In genomic region chr1:85898761-85899387, GRCm38 (mm10) we compare ENCODE assay signal across 10 mouse cellular contexts. TPM values are rescaled to one million over a fixed set of nuclear protein-coding genes. Genes with fewer than 3 reads are reported as not detected.
DNase-seq lines count a peak whose midpoint lies in the region; ATAC-seq and TF ChIP-seq lines count a peak whose summit lies in the region.
"Had no signal": no experiment of that assay in that cellular context is flagged by ENCODE, and none has a peak within 500 bp of the region (broad histone marks: within the 10 kb centered on the region; RNA-seq: fewer than 3 reads in every experiment).

No protein-coding gene starts in this region.

- no peaks in the 10 kb centered on the region for H3K9me3 ChIP-seq in heart, postnatal 0 days (replicated peaks; ENCODE audit: control insufficient read depth, low read length)
- no peaks in the 10 kb centered on the region for H3K9me3 ChIP-seq in forebrain, embryonic 16.5 days (ENCODE audit: control insufficient read depth, low read length)
- H3K9me3 ChIP-seq in midbrain, embryonic 12.5 days = no peaks in the 10 kb centered on the region

- no peak overlapping the region for H3K4me2 ChIP-seq in heart, postnatal 0 days (ENCODE audit: low read depth, low read length)
- peak overlapping the region; percentile 78 for H3K4me2 ChIP-seq in forebrain, embryonic 16.5 days (ENCODE audit: low read length)
- H3K4me2 ChIP-seq in midbrain, embryonic 12.5 days (replicated peaks) = peak overlapping the region; percentile 85

- no peak for TF ChIP-seq POLR2A in heart, adult 2 months (IDR thresholded peaks at IDR 0.05; ENCODE audit: insufficient read depth, low read depth, low read length)

- intact Hi-C loops in heart, adult 2 months (cut with DNase I) = no loop called here

- peaks cover 72% of the 10 kb centered on the region for H3K4me1 ChIP-seq in heart, postnatal 0 days (ENCODE audit: control insufficient read depth, insufficient read depth)
- peaks cover 36% of the 10 kb centered on the region for H3K4me1 ChIP-seq in heart, adult 2 months (ENCODE audit: control insufficient read depth, insufficient read depth, low read length)
- peaks cover 77% of the 10 kb centered on the region for H3K4me1 ChIP-seq in forebrain, embryonic 16.5 days (replicated peaks; ENCODE audit: control insufficient read depth, insufficient read depth, low read length)
- peaks cover 78% of the 10 kb centered on the region for H3K4me1 ChIP-seq in midbrain, embryonic 12.5 days

- peaks cover 11% of the 10 kb centered on the region; the same call in 1 of the 2 replicates for H3K36me3 ChIP-seq in heart, postnatal 0 days (replicated peaks; ENCODE audit: control insufficient read depth, insufficient read depth, low read length)
- H3K36me3 ChIP-seq in heart, adult 2 months (ENCODE audit: control insufficient read depth, insufficient read depth, low read length) = peaks cover 3% of the 10 kb centered on the region
- peaks cover 4% of the 10 kb centered on the region; the same call in 1 of the 2 replicates for H3K36me3 ChIP-seq in forebrain, embryonic 16.5 days (ENCODE audit: control insufficient read depth, insufficient read depth)
- peaks cover 9% of the 10 kb centered on the region for H3K36me3 ChIP-seq in midbrain, embryonic 12.5 days

- 64% methylated on average over 12 of the region's 12 CpGs for WGBS in heart, postnatal 0 days
- 64% methylated on average over 12 of the region's 12 CpGs for WGBS in heart, adult 2 months
- WGBS in forebrain, embryonic 16.5 days = 13% methylated on average over 12 of the region's 12 CpGs
- whole genome bisulfite sequencing in midbrain, embryonic 12.5 days = 18% methylated on average over 12 of the region's 12 CpGs

- DNase-seq in heart, postnatal 0 days (ENCODE audit: low spot score) = no peak
- DNase-seq in heart, adult 2 months = no peak
- DNase-seq in cerebellum, adult 8-10 months = peak; percentile 66
- no peak for DNase-seq in layer of hippocampus, postnatal 36 days
- DNase-seq in thymus, adult 18-20 months = no peak
- no peak for DNase-seq in spleen, postnatal 36 days (ENCODE audit: low spot score in 2 of 2)
- DNase-seq: adrenal gland, postnatal 36 days had no signal

- no peak overlapping the region for H3K9ac ChIP-seq in heart, postnatal 0 days (replicated peaks; ENCODE audit: low read depth, low read length)
- no peak overlapping the region for H3K9ac ChIP-seq in heart, adult 2 months (ENCODE audit: low read depth, low read length)
- peak overlapping the region; percentile 8 for H3K9ac ChIP-seq in forebrain, embryonic 16.5 days (replicated peaks; ENCODE audit: low read depth, low read length)
- peak overlapping the region; percentile 38 for H3K9ac ChIP-seq in midbrain, embryonic 12.5 days (replicated peaks)

- no peaks in the 10 kb centered on the region for H3K27me3 ChIP-seq in heart, postnatal 0 days (ENCODE audit: control insufficient read depth, insufficient read depth, low read length)
- H3K27me3 ChIP-seq in heart, adult 2 months (ENCODE audit: control insufficient read depth, insufficient read depth, low read length) = no peaks in the 10 kb centered on the region
- no peaks in the 10 kb centered on the region for H3K27me3 ChIP-seq in forebrain, embryonic 16.5 days (replicated peaks; ENCODE audit: control insufficient read depth, insufficient read depth, low read length)
- no peaks in the 10 kb centered on the region for H3K27me3 ChIP-seq in midbrain, embryonic 12.5 days

- peak overlapping the region; percentile 44; the same call in 1 of the 2 replicates for H3K27ac ChIP-seq in heart, postnatal 0 days (ENCODE audit: low read depth)
- H3K27ac ChIP-seq in heart, adult 2 months = no peak overlapping the region; the same call in 1 of the 2 replicates
- H3K27ac ChIP-seq in forebrain, embryonic 16.5 days (ENCODE audit: low read length) = peak overlapping the region; percentile 77
- peak overlapping the region; percentile 73 for H3K27ac ChIP-seq in midbrain, embryonic 12.5 days (replicated peaks)
- H3K27ac ChIP-seq: macrophage had no signal

- no peak for TF ChIP-seq EP300 in heart, postnatal 0 days (IDR thresholded peaks at IDR 0.05; ENCODE audit: low read depth)
- no peak for TF ChIP-seq EP300 in heart, adult 2 months (IDR thresholded peaks at IDR 0.05; ENCODE audit: insufficient read depth, low read depth, low read length)

- H3K4me3 ChIP-seq in heart, postnatal 0 days (ENCODE audit: low read depth, low read length) = no peak overlapping the region
- no peak overlapping the region for H3K4me3 ChIP-seq in heart, adult 2 months
- H3K4me3 ChIP-seq in forebrain, embryonic 16.5 days (replicated peaks; ENCODE audit: low read length) = no peak overlapping the region
- peak overlapping the region; percentile 9; the same call in 1 of the 2 replicates for H3K4me3 ChIP-seq in midbrain, embryonic 12.5 days

- no peaks in the 10 kb centered on the region for H3K79me2 ChIP-seq in heart, adult 2 months (replicated peaks; ENCODE audit: control insufficient read depth, insufficient read depth, low read length)

- no peak for TF ChIP-seq CTCF in heart, postnatal 0 days (IDR thresholded peaks at IDR 0.05; ENCODE audit: low read depth)
- TF ChIP-seq CTCF in heart, adult 2 months (IDR thresholded peaks at IDR 0.05) = no peak

- no peak for ATAC-seq in heart, postnatal 0 days (ENCODE audit: insufficient read depth, low read depth)
- no peak for ATAC-seq in forebrain, embryonic 16.5 days
- no peak for ATAC-seq in midbrain, embryonic 12.5 days (ENCODE audit: low FRiP score, low read depth)

RNA-seq across cellular contexts. Expression of gene Itm2c, which starts 4.8 kb away (rescaled TPM):
- 180 and 255 TPM in 2 replicates for total RNA-seq in heart, postnatal 0 days (2014; rRNA removed; ENCODE audit: low replicate concordance)
- 144 and 146 TPM in 2 replicates for polyA plus RNA-seq in heart, postnatal 0 days (2015; fragmentation: Nextera tagmentation; extraction: Ambion mirVana)
- 10 to 100 TPM; 60.3 to 62.0 TPM for total RNA-seq in heart, adult 2 months (2021)
- 101 and 137 TPM in 2 replicates for polyA plus RNA-seq in heart, adult 2 months (2012; rRNA removed)
- 146 and 166 TPM in 2 replicates for polyA plus RNA-seq in forebrain, embryonic 16.5 days (2015; fragmentation: Nextera tagmentation; extraction: Ambion mirVana)
- 146 and 163 TPM in 2 replicates for polyA plus RNA-seq in midbrain, embryonic 12.5 days (2016; fragmentation: Nextera tagmentation; extraction: Ambion mirVana)
- total RNA-seq in layer of hippocampus, postnatal 36 days (2021) = 100 to 1,000 TPM; 719 to 827 TPM

RNA-seq across cellular contexts. Expression of gene 4933407L21Rik, which starts 29.4 kb away (rescaled TPM):
- not detected in 2 replicates for total RNA-seq in heart, postnatal 0 days (2014; rRNA removed; ENCODE audit: low replicate concordance)
- polyA plus RNA-seq in heart, postnatal 0 days (2015; fragmentation: Nextera tagmentation; extraction: Ambion mirVana) = not detected in 2 replicates
- not detected for total RNA-seq in heart, adult 2 months (2021)
- polyA plus RNA-seq in heart, adult 2 months (2012; rRNA removed) = not detected in 2 replicates
- 3.6 and 5.6 TPM in 2 replicates for polyA plus RNA-seq in forebrain, embryonic 16.5 days (2015; fragmentation: Nextera tagmentation; extraction: Ambion mirVana)
- 2.4 and 3.0 TPM in 2 replicates for polyA plus RNA-seq in midbrain, embryonic 12.5 days (2016; fragmentation: Nextera tagmentation; extraction: Ambion mirVana)
- 1 to 10 TPM; 3.0 to 3.4 TPM for total RNA-seq in layer of hippocampus, postnatal 36 days (2021)
- total RNA-seq: adrenal gland, postnatal 36 days had no signal
- polyA plus RNA-seq: macrophage had no signal

Comparison
In these comparisons a context has a peak if more than half of its experiments do, and no peak if none do; other contexts are left out.
1. H3K9ac ChIP-seq: peak in forebrain, embryonic 16.5 days (single experiment) and midbrain, embryonic 12.5 days (single experiment); none in heart, postnatal 0 days (single experiment) and heart, adult 2 months (single experiment).